Mouse (Mus musculus): Measurements from ENCODE around the gene Dap. TPM values are rescaled to one million over a fixed set of nuclear protein-coding genes. Genes with fewer than 3 reads are reported as not detected.
A peak's percentile ranks its signal among the peaks of the same experiment; 100 is the strongest.

The Dap gene
- total RNA-seq, 1 experiment from 2014 or later: 45.6 TPM

GRCm38 (mm10) chr15:31284142-31284541 lies 60.0 kb downstream of the Dap start:
- ATAC-seq (ENCODE audit: extremely low read depth, insufficient number of reproducible peaks, low FRiP score, poor library complexity, severe bottlenecking): no peak

DNA sequence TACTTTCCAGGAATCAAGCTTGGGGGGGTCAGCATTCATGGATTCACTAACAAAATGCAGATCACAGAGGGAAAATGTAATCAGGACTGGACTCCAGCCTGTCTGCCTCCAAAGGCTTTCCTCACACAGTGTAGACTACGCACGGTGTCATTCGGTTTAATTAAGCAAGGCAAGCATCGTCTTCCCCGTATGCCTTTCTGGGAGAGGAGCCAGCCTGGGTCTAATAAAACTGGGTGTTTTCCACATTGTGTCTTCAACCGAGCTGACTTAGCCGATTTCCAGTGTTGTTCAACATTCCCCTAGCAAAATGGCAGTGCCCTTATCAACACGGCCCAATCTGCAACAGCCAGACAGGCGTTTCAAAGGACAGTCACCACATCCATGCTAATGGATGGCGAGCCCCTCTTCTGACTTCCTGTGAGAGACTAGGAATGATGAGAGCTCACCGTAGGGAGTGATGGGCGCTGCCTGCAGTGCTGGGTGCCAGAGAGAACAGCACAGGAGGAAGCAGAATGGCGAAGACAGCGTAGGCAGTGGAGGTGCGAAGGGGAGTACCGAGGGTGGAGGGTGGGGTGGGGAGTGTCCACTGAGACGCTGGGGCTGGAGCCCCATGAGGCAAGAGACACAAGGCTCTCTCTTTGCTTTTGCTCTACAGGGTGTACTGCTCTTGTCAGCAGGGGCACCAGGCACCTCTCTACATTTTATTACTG lies 61.0 kb downstream of the Dap start:
- ATAC-seq (ENCODE audit: extremely low read depth, insufficient number of reproducible peaks, low FRiP score, poor library complexity, severe bottlenecking): no peak

DNA sequence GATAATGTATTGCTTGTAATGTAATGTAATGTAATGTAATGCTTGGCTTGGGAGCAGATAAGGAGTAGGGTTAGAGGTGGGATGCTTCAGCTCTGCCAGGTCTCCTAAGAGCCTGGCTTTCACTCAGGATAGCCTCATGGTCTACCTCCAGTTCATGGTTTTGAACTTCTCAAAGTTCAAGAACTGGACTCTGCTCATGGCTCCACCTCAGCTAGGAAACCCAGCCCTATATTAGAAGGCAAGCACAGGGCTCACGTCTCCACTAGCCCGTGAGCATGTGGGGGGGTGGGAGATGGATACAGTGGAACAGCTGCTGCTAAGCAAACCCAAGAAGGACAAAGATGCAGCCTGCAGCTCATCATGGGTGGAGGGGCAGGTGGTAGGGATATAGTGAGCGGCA lies 61.6 kb downstream of the Dap start:
- no peak for ATAC-seq (ENCODE audit: extremely low read depth, insufficient number of reproducible peaks, low FRiP score, poor library complexity, severe bottlenecking)

- ATAC-seq (ENCODE audit: extremely low read depth, insufficient number of reproducible peaks, low FRiP score, poor library complexity, severe bottlenecking): no peak
These were observed 68.5 kb downstream of the Dap start for GRCm38 (mm10) chr15:31292627-31293026.

- ATAC-seq (ENCODE audit: extremely low read depth, insufficient number of reproducible peaks, low FRiP score, poor library complexity, severe bottlenecking): no peak
These were observed 70.2 kb downstream of the Dap start for GRCm38 (mm10) chr15:31294311-31294710.

GRCm38 (mm10) chr15:31296882-31297776 lies 73.0 kb downstream of the Dap start:
- no peak for ATAC-seq (ENCODE audit: extremely low read depth, insufficient number of reproducible peaks, low FRiP score, poor library complexity, severe bottlenecking)

- no peak for ATAC-seq (ENCODE audit: extremely low read depth, insufficient number of reproducible peaks, low FRiP score, poor library complexity, severe bottlenecking)
These were observed 73.6 kb downstream of the Dap start for GRCm38 (mm10) chr15:31297777-31298137.

- ATAC-seq (ENCODE audit: extremely low read depth, insufficient number of reproducible peaks, low FRiP score, poor library complexity, severe bottlenecking): no peak
These were observed 75.3 kb downstream of the Dap start for GRCm38 (mm10) chr15:31299258-31299917.

DNA sequence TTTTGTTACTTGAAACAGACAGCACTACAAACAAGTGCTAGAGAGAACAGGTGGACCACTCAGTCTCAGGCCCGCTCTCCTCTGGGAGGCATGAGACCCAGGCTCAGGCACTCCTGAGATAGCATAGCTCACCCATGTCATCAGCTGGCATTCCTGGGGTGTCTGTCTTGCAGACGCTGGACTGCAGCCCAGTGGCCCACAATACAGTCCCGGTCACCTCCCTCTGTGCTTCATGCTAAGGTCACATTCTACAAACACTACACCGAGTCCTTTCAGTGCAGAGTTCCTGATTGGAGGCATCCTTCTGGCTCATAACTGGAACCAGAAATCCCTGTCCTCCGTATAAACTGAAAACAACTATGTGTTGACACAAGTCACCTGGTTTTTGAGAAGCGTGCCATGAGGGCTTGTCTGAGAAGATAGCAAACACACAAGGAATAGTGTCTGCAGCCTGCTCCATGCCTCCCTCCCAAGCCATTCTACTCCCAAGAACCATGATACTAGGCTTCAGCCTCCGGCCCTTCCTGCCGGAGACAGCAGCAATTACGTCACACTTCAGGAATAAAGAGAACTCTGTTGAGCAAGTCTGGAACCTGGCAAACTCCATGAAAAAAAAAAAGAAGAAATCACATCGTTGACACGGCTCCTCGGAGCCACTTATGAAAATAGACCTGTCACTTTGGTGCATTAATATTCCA lies 78.3 kb downstream of the Dap start:
- ATAC-seq (ENCODE audit: extremely low read depth, insufficient number of reproducible peaks, low FRiP score, poor library complexity, severe bottlenecking): no peak

GRCm38 (mm10) chr15:31304302-31304701 lies 80.2 kb downstream of the Dap start:
- no peak for ATAC-seq (ENCODE audit: extremely low read depth, insufficient number of reproducible peaks, low FRiP score, poor library complexity, severe bottlenecking)

DNA sequence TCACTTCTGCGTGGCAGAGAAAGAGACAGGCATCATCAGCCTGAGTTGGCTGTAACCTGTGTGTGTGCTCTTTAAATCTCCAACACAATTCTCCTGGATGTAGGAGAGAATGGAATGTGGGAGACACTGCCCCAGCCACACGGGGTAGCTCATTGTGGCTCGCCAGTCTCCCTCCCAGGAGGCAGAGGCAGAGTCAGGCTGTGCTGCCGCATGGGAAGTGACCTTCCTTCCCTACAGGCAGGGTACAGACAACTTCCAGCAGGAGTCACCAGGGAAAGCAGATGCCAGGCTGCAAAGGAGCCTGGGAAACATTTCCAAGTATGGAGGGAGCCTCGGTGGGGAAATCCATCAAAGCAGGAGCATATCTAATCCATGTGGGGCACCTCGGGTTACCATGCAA lies 81.1 kb downstream of the Dap start:
- no peak for ATAC-seq (ENCODE audit: extremely low read depth, insufficient number of reproducible peaks, low FRiP score, poor library complexity, severe bottlenecking)

GRCm38 (mm10) chr15:31306726-31307125 lies 82.6 kb downstream of the Dap start:
- ATAC-seq (ENCODE audit: extremely low read depth, insufficient number of reproducible peaks, low FRiP score, poor library complexity, severe bottlenecking): no peak

DNA sequence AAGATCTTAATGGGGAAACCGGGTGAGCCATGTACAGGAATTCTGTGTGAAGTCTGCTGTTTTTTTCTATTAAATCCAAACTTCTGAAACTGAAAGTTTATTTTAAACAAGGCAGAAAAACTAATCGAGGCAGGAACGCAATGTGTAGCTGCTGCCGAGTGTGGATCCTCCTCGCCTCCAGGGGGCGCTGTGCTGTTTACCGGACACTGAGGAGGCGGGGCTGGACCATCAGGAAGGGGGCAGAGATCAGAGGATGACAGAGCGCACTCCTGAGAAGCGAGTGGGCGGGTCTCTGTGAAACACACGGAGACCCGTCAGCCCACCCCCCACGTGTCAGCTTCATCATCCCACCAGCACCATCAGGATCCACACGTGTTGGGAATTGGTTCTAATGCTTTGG lies 85.4 kb downstream of the Dap start:
- ATAC-seq (ENCODE audit: extremely low read depth, insufficient number of reproducible peaks, low FRiP score, poor library complexity, severe bottlenecking): 0 out of 2 replicates have a peak, but pooled peaks have one; percentile 20

GRCm38 (mm10) chr15:31312001-31312400 lies 87.9 kb downstream of the Dap start:
- ATAC-seq (ENCODE audit: extremely low read depth, insufficient number of reproducible peaks, low FRiP score, poor library complexity, severe bottlenecking): no peak

DNA sequence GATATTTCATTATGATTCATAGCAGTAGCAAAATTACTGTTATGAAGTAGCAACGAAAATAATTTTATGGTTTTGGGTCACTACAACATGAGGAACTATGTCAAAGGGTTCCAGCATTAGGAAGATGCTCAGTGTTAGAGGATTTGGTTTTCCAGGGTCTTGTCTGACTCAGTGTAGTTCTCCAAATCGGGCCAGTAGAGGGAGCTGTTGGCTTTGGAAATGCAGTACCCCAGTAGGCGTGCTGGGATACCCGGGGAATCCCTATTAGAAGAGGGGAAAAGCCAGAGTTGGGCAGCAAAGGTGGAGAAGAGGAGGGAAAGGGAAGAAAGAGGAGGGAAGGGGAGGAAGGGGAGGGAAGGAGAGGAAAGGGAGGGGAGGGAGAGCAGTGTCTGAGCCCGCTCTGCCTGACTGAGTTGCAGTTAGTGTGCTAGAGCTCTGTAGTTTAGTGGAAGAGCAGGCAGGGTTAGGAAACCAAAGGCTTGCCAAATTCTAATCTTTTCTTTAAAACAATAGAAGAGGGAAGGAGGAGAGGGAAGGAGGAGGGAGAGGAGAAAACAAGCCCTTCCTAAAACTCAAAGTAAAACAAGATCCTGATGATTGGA lies 91.6 kb downstream of the Dap start:
- ATAC-seq (ENCODE audit: extremely low read depth, insufficient number of reproducible peaks, low FRiP score, poor library complexity, severe bottlenecking): peak; percentile 62

GRCm38 (mm10) chr15:31317056-31317805 lies 93.1 kb downstream of the Dap start:
- ATAC-seq (ENCODE audit: extremely low read depth, insufficient number of reproducible peaks, low FRiP score, poor library complexity, severe bottlenecking): no peak

- no peak for ATAC-seq (ENCODE audit: extremely low read depth, insufficient number of reproducible peaks, low FRiP score, poor library complexity, severe bottlenecking)
These were observed 94.2 kb downstream of the Dap start for GRCm38 (mm10) chr15:31318158-31318955.
